Mouse (Mus musculus) liver, embryonic 15.5 days (tissue): ENCODE measurements at regions not wholly inside any gene's neighbourhood (a gene's known extent, or its start where the extent isn't known, plus 50 kb on each side); places are given as distances from the start of the nearest gene placed in this dataset.
"Not testable (repeated sequence)": the region's sequence is repeated elsewhere in the genome, so short reads cannot be mapped to it uniquely, and the experiment has no call there.

Experiments used
- ATAC-seq: fragments of 200-750 bp; cut with Nextera tagmentation; 2 replicates; pipeline ENCODE4 v1.8.0; 2017; ENCODE audit warnings: moderate number of reproducible peaks, mild to moderate bottlenecking, moderate library complexity; ENCODE audit not compliant: insufficient read depth
- H3K27ac ChIP-seq: fragments of 300-500 bp; sonication (generic); replicated peaks from 2 replicates; pipeline ENCODE4 v1.5.1; 2015; ENCODE audit warnings: mild to moderate bottlenecking, inconsistent platforms
- H3K27me3 ChIP-seq: fragments of 300-500 bp; sonication (generic); 2 replicates; pipeline ENCODE4 v1.6.1; 2015; ENCODE audit warnings: mild to moderate bottlenecking, inconsistent platforms
- H3K36me3 ChIP-seq: fragments of 300-500 bp; sonication (generic); replicated peaks from 2 replicates; pipeline ENCODE4 v1.6.1; 2015; ENCODE audit warnings: moderate library complexity, mild to moderate bottlenecking, inconsistent platforms
- H3K4me1 ChIP-seq: fragments of 300-500 bp; sonication (generic); replicated peaks from 2 replicates; pipeline ENCODE4 v1.6.1; 2015; ENCODE audit warnings: inconsistent platforms
- H3K4me2 ChIP-seq: fragments of 300-500 bp; sonication (generic); 2 replicates; pipeline ENCODE4 v1.6.1; 2015; ENCODE audit warnings: moderate library complexity, mild to moderate bottlenecking, inconsistent platforms
- H3K4me3 ChIP-seq: fragments of 300-500 bp; sonication (generic); replicated peaks from 2 replicates; pipeline ENCODE4 v1.5.1; 2015; ENCODE audit warnings: mild to moderate bottlenecking, inconsistent platforms
- H3K9ac ChIP-seq: fragments of 300-500 bp; sonication (generic); 2 replicates; pipeline ENCODE4 v1.6.1; 2015; ENCODE audit warnings: moderate library complexity, mild to moderate bottlenecking, inconsistent platforms
- H3K9me3 ChIP-seq: fragments of 300-500 bp; sonication (generic); replicated peaks from 2 replicates; pipeline ENCODE4 v1.6.1; 2016; ENCODE audit warnings: inconsistent platforms
- WGBS: fragments of 180-500 bp; shearing (Covaris S2); methylation state at CpG from one replicate; pipeline ENCODE4 v1.1.7; 2015; ENCODE audit warnings: mixed read lengths; ENCODE audit not compliant: insufficient replicate concordance; 5-methylcytosine and 5-hydroxymethylcytosine counted together

DNA sequence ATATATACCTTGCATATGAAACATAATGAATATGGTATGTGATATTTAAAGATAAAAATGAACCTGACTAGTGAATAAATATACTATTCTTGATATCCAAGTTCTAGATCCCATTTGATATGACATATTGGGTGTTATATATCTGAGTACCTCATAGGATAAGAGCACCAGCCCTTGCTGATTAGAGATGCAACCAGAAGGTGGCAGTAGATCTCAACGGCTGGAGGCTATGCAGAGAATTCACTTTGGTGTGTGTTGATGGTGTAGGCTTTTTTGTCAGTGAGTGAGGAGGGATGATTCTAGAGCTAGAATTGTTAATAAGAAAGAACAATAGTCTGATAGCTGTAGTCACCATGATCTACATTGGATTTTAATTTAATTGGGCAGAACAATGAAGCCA, 729.2 kb upstream of the Olfr1507 start:
- not testable (repeated sequence) for H3K4me1 ChIP-seq, H3K27me3 ChIP-seq, H3K27ac ChIP-seq, H3K4me3 ChIP-seq, H3K4me2 ChIP-seq, H3K36me3 ChIP-seq, ATAC-seq, H3K9ac ChIP-seq, H3K9me3 ChIP-seq
- no CpG with 5 or more reads among the region's 1 CpGs for WGBS

DNA sequence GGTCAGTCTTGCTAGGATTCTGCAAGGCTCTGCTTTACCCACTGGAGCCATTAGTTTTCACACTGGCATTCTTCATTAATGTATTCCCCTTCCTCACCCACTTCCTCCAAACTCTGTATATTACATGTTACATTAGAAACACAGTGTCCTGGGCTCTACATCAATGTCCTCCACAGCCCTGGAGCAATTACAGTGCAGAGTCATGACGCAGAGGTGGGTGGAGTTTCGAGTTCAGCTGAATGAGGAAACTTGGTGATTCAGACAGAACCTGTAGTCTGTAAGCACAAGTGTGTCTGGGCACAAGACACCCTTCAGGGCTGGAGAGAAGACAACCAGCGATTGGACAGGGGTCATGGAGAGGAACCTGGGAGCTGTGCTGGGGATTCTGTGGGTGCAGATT, 715.0 kb upstream of the Olfr1507 start:
- no CpG with 5 or more reads among the region's 3 CpGs for WGBS
- H3K36me3 ChIP-seq, H3K4me2 ChIP-seq, H3K27me3 ChIP-seq, H3K4me3 ChIP-seq, H3K9me3 ChIP-seq, H3K9ac ChIP-seq, H3K27ac ChIP-seq, ATAC-seq, H3K4me1 ChIP-seq: not testable (repeated sequence)

DNA sequence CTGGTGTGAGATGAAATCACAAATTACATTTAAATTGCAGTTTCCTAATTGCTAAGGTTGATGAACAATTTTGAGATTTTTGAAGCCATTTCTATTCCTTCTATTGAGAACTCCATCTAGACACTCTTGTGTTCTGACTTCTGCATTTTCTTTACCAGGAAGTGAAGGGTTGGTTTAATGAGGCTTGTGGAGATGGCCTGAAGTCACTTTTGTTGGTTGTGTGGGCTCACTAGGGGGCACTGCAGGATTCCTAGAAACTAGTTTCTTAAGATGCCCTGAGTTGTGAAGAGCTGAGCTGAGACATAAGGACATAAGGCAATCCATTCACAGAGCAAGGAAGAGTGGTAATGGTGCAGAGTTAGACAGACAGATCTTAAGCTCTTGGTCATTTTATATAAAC, 713.7 kb upstream of the Olfr1507 start:
- not testable (repeated sequence) for H3K4me2 ChIP-seq, H3K27me3 ChIP-seq, H3K27ac ChIP-seq, H3K4me1 ChIP-seq, H3K4me3 ChIP-seq, H3K9me3 ChIP-seq, ATAC-seq, H3K36me3 ChIP-seq, H3K9ac ChIP-seq

DNA sequence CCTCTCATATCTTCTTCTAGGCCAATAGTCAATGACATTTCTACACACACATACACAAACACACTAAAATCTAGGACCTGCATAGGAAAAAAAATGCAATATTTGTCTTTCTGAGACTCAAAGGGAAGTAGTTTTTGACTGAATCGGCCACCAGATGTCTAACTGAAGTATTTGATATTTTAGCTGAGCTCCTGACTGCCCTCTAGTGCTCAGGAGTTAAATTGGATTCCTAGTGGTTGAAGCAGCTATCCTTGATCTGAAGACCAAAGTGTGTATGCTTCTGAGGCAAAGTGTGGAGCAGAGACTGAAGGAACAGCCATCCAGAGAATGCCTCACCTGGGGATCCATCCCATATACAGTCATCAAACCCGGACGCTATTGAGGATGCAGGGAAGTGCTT, 695.4 kb upstream of the Olfr1507 start:
- WGBS: no CpG with 5 or more reads among the region's 3 CpGs
- ATAC-seq: not testable (repeated sequence)

DNA sequence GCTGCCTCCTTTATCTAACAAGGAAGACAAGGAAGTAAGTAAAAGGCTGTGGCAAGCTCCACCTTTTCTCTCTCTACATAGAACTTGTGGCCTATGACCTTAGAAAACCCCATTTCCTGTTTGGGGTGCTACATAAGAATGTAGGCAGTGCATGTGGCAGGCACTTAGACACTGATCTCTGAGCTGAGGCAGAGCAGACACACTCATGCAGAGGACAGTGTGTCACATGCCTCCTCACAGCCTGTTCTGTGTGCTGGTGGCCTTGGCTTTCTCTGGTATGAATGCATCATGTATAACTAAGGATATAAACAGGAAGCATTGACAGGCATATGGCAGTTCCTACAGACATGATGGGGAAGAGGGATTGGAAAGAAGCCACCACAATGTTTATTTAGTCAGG, 678.5 kb upstream of the Olfr1507 start:
- not testable (repeated sequence) for H3K27me3 ChIP-seq, H3K4me1 ChIP-seq, H3K4me3 ChIP-seq, H3K4me2 ChIP-seq, H3K27ac ChIP-seq, H3K9ac ChIP-seq, H3K9me3 ChIP-seq, H3K36me3 ChIP-seq, ATAC-seq

More for the DNA sequence above, 695.4 kb upstream of the Olfr1507 start:
- not testable (repeated sequence) for H3K27me3 ChIP-seq, H3K9me3 ChIP-seq, H3K36me3 ChIP-seq, H3K9ac ChIP-seq, H3K27ac ChIP-seq, H3K4me2 ChIP-seq, H3K4me3 ChIP-seq, H3K4me1 ChIP-seq

DNA sequence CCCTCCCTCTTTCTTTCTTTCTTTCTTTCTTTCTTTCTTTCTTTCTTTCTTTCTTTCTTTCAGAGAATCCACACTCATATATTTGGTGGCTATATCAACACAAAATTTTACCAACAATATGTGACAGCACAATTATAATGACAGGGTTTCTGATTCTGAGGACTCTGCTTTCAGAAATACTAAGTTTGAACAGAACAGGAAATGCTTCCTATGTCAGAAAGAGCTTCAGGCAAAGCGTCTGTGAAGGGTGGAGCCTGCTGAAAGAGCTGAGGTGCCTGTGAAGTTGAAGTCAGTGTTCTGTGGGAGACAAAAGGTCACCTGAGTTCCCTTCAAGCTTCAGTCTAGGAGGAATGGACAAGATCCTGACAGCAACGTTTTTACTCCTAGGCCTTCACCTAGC, 670.8 kb upstream of the Olfr1507 start:
- H3K27me3 ChIP-seq, H3K4me2 ChIP-seq, ATAC-seq, H3K4me1 ChIP-seq, H3K36me3 ChIP-seq, H3K27ac ChIP-seq, H3K9me3 ChIP-seq, H3K4me3 ChIP-seq, H3K9ac ChIP-seq: not testable (repeated sequence)
- no CpG with 5 or more reads among the region's 2 CpGs for WGBS

DNA sequence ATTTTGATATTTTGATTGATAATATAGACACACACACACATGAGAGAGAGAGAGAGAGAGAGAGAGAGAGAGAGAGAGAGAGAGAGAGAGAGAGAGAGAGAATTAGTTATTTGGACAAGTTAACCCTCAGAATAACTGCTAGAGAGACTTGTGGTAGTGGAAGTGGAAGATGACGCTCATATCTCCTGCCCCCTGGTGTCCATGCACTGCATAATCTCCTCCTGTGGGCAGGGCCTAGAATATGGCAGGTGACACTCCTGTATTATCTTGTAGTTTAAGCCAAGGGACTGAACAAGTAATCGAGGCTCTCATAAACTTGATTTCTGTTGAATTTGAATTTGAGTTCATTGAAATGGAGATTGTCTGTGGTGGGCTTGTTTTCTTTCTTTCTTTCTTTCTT, 663.5 kb upstream of the Olfr1507 start:
- H3K4me2 ChIP-seq, H3K27me3 ChIP-seq, H3K4me1 ChIP-seq, H3K36me3 ChIP-seq, H3K9me3 ChIP-seq, H3K9ac ChIP-seq, H3K27ac ChIP-seq, H3K4me3 ChIP-seq, ATAC-seq: not testable (repeated sequence)
- no CpG with 5 or more reads among the region's 2 CpGs for WGBS

DNA sequence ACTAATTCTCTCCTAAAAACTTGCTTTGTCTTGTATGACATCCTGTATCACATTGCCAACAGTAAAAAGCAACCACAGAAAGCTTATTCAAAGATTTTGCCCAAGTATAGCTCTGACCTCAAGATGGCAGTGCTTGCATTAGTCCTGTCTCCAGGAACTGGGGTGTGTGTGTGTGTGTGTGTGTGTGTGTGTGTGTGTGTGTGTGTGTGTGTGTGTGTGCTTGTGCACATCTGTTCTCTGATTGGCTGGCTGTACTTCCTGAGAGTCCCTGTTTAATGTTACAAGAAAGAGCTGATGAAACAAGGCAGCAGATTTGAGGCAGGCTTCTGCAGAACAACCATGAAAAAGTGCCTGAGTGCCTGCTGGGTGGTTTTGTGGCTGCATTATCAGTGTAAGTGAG, 639.2 kb upstream of the Olfr1507 start:
- not testable (repeated sequence) for H3K27me3 ChIP-seq, H3K9me3 ChIP-seq, H3K4me3 ChIP-seq, H3K4me2 ChIP-seq, ATAC-seq, H3K9ac ChIP-seq, H3K27ac ChIP-seq, H3K4me1 ChIP-seq, H3K36me3 ChIP-seq

DNA sequence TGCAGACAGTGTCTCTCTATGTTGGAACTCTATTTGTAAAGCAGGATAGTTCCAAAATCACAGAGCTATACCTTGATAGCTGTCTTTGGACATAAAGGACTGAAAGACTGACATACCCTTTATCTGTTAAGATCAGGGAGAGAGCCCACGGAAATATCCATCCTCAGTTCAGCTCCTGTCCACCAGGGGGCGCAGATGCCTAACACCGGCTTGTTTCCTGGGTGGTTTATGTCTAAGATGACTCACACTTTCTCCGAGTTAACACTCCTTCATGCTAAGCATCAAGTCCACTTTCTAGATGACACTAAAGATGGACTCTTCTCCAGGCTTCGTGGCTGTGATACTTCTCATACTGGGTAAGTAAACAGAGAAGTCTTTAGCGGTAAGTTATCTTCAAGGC, 636.8 kb upstream of the Olfr1507 start:
- H3K4me3 ChIP-seq, H3K4me1 ChIP-seq, H3K27me3 ChIP-seq, H3K9me3 ChIP-seq, H3K27ac ChIP-seq, ATAC-seq, H3K36me3 ChIP-seq, H3K4me2 ChIP-seq, H3K9ac ChIP-seq: not testable (repeated sequence)
- WGBS: 9% methylated on average over 6 of the region's 6 CpGs

DNA sequence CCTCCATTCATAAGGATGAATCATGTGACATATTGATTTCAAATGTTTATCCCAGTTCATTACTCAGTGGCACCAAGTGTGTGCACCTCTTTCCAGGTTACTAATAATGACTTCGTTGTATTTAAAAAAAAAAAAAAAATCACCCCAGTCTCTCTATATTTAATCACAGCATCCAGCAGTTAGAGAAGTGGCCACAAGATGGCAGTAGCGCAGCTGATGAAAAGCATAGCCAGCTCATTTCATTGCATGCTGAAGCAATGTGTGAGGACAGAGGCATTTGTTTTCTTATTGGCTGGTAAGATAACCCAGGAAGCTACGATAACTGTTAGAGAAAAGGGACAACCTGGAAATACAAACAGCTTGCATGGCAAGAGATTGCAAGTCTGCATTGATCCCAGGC, 626.2 kb upstream of the Olfr1507 start:
- ATAC-seq, H3K36me3 ChIP-seq, H3K9me3 ChIP-seq, H3K4me3 ChIP-seq, H3K27ac ChIP-seq, H3K27me3 ChIP-seq, H3K9ac ChIP-seq, H3K4me1 ChIP-seq, H3K4me2 ChIP-seq: not testable (repeated sequence)
- 11% methylated on average over 2 of the region's 3 CpGs for WGBS

DNA sequence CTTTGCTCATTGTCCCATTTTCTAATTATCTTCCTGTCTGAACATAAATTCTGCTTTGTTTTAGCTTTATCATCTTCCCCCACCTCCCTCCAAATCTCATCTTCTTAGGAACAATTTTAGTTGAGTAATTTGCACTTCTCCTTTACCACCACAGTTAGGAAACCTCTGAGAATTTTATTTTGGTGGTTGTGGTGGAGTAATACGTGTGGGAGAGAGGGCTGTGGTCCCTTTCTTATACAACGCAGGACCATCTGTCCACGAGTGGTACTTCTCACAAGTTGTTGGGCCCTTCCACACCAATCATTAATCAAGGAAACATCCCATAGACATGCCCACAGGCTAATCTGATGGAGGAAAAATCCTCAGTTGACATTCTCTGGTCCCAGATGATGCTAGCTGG, 614.2 kb upstream of the Olfr1507 start:
- not testable (repeated sequence) for H3K27me3 ChIP-seq, H3K4me3 ChIP-seq, H3K9me3 ChIP-seq, H3K4me1 ChIP-seq, H3K36me3 ChIP-seq, ATAC-seq, H3K27ac ChIP-seq, H3K9ac ChIP-seq, H3K4me2 ChIP-seq
- 36% methylated on average over 3 of the region's 3 CpGs for WGBS

DNA sequence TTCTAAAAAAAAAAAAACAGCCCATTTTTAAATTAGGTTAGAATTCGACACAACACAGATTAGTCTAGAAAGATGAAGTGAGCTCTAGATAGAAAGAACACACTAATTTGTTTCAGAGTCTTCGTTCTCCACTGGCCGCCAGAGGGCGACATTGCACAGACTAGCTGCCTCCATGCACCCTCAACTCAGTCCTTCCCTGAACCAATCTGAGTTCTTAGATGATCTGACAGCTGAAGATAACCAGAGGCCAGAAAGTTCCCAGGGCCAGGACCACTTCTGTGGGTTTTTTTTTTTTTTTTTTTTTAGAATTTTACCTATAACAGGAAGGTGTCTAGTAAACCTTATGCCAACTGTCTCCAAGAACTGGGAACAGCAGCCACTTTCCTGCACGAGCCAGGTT, 605.8 kb upstream of the Olfr1507 start:
- WGBS: 23% methylated on average over 5 of the region's 5 CpGs
- H3K27me3 ChIP-seq, H3K9me3 ChIP-seq, H3K4me2 ChIP-seq, ATAC-seq, H3K36me3 ChIP-seq, H3K9ac ChIP-seq, H3K4me3 ChIP-seq, H3K4me1 ChIP-seq, H3K27ac ChIP-seq: not testable (repeated sequence)

DNA sequence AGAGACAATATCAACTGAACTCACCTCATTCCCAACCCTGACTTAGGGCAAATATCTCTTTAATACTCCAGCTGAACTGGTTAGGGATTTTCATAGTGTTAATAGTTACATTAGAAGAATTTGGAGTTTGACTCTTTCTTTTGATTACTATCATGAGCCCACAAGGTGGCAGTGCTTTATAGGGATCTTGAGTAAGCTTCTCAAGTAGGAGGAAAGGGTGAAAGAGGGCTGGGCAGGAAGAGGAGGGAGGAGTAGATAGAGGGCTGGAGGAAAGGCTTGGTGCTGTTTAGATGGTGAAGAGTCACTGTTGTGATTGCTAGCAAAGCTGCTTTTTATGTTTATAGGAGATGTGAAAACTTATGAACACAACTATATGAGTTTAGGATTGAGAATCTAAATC, 595.4 kb upstream of the Olfr1507 start:
- H3K27me3 ChIP-seq, H3K4me1 ChIP-seq, H3K36me3 ChIP-seq, H3K9me3 ChIP-seq, ATAC-seq, H3K27ac ChIP-seq, H3K4me2 ChIP-seq, H3K4me3 ChIP-seq, H3K9ac ChIP-seq: not testable (repeated sequence)
